Mouse (Mus musculus): ENCODE measurements at regions not wholly inside any gene's neighbourhood (a gene's known extent, or its start where the extent isn't known, plus 50 kb on each side); places are given as distances from the start of the nearest gene placed in this dataset.
A peak's percentile ranks its signal among the peaks of the same experiment; 100 is the strongest.

DNA sequence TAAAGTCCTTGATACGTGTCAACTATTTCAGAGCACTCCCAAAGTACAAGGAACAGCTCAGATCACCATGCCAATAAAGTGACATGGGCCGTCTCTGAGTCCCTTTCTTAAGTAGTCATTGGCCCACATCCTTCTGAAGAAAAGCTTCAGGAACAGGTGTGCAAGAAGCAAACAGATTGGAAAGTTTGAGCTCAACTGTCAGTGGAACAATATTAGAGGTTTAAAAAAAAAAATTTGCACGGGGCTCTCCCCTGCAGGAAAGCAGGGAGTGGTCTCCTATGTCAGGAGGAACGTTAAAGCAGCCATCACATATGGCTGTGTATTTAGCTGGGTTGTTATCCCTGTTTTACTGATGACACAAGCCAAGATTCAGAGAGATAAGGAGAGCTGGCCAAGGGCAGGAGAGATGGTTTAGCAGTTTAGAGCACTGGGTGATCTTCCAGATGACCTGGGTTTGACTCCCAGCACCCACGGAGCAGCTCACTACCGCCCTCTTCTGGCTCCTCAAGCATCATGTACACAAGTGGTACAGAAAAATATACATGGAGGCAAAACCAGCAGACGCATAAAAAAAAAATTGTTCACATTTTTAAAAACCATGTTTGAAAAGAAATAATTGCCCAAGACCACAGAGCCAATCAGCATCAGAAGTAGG lies 318.3 kb upstream of the Clint1 start:
- H3K4me3 ChIP-seq (ENCODE audit: low read depth, low read length) = no peak overlapping the region
- no peaks in the 10 kb centered on the region for H3K36me3 ChIP-seq (ENCODE audit: control insufficient read depth, insufficient read depth, low read length)
- no peak overlapping the region for H3K9ac ChIP-seq (ENCODE audit: low read length)
- no peaks in the 10 kb centered on the region for H3K9me3 ChIP-seq (ENCODE audit: control insufficient read depth, low read length)
- WGBS = 55% methylated on average over 7 of the region's 7 CpGs
- H3K4me2 ChIP-seq (ENCODE audit: low read depth, severe bottlenecking) = no peak overlapping the region
- no peaks in the 10 kb centered on the region for H3K27me3 ChIP-seq (ENCODE audit: control insufficient read depth, insufficient read depth, low read length)
- ATAC-seq (ENCODE audit: insufficient number of reproducible peaks, low FRiP score, low TSS enrichment, low read depth) = no peak
- H3K4me1 ChIP-seq (ENCODE audit: control insufficient read depth, insufficient read depth, low read length) = peaks cover 4% of the 10 kb centered on the region
- no peak for DNase-seq (ENCODE audit: low spot score)
- H3K27ac ChIP-seq (replicated peaks; ENCODE audit: low read depth, low read length) = no peak overlapping the region

DNA sequence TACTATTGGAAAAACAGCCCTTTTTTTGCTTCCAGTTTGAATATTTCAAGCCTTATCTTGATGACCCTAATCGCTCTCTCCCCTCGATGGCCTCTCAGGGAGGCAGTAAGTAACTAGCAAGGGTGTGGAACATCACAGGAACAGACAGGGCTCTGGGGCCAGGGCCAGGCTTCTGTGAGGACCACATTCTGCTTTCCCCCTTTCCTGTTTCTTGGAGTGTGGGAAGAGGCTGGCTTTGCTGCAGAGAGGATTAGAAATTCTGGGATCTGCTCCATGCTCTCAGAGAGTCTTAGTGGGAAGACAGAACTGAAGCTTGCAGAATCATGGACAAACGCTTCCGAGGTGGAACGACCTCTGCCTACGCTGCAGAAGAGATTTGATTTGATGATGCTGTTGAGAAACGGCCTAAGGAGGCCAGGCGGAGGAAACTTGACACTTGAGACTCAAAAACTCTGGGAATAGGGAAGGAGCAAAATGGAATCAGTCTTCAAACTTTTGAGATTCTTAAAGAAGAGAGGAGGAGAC lies 316.3 kb upstream of the Clint1 start:
- H3K36me3 ChIP-seq (ENCODE audit: control insufficient read depth, insufficient read depth, low read length) = no peaks in the 10 kb centered on the region
- no peaks in the 10 kb centered on the region for H3K9me3 ChIP-seq (ENCODE audit: control insufficient read depth, low read length)
- H3K4me1 ChIP-seq (ENCODE audit: control insufficient read depth, insufficient read depth, low read length) = peaks cover 4% of the 10 kb centered on the region
- 36% methylated on average over 8 of the region's 8 CpGs for WGBS
- H3K4me2 ChIP-seq (ENCODE audit: low read depth, severe bottlenecking) = no peak overlapping the region
- no peaks in the 10 kb centered on the region for H3K27me3 ChIP-seq (ENCODE audit: control insufficient read depth, insufficient read depth, low read length)
- ATAC-seq (ENCODE audit: insufficient number of reproducible peaks, low FRiP score, low TSS enrichment, low read depth) (no peak), DNase-seq (ENCODE audit: low spot score) (no peak)
- H3K4me3 ChIP-seq (ENCODE audit: low read depth, low read length) = no peak overlapping the region
- H3K27ac ChIP-seq (replicated peaks; ENCODE audit: low read depth, low read length) = no peak overlapping the region
- H3K9ac ChIP-seq (ENCODE audit: low read length) = no peak overlapping the region

DNA sequence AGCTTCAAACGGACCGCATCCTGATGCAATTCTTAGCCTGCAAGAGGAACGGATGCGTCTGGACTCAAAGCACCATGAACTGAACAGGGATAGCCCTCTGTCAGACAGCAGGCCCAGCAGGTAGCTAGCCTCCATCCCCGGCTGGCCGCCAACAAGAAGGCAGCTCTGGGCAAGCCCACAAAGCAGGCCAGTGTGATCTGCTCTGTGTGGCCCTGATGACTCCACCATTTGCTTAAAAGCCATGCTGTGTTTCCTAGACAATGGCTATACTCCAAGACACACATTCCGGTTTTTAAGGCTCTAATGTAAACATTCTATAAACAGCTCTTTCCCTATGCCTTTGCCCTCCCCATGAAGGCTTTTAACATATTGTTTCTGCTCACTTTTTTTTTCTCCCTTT lies 313.8 kb upstream of the Clint1 start:
- no peaks in the 10 kb centered on the region for H3K9me3 ChIP-seq (ENCODE audit: control insufficient read depth, low read length)
- DNase-seq (ENCODE audit: low spot score) (no peak), ATAC-seq (ENCODE audit: insufficient number of reproducible peaks, low FRiP score, low TSS enrichment, low read depth) (no peak)
- no peaks in the 10 kb centered on the region for H3K27me3 ChIP-seq (ENCODE audit: control insufficient read depth, insufficient read depth, low read length)
- H3K4me2 ChIP-seq (ENCODE audit: low read depth, severe bottlenecking) = no peak overlapping the region
- 75% methylated on average over 7 of the region's 7 CpGs for WGBS
- H3K4me1 ChIP-seq (ENCODE audit: control insufficient read depth, insufficient read depth, low read length) = peaks cover 4% of the 10 kb centered on the region
- H3K27ac ChIP-seq (replicated peaks; ENCODE audit: low read depth, low read length) = no peak overlapping the region
- H3K4me3 ChIP-seq (ENCODE audit: low read depth, low read length) = no peak overlapping the region
- no peak overlapping the region for H3K9ac ChIP-seq (ENCODE audit: low read length)
- H3K36me3 ChIP-seq (ENCODE audit: control insufficient read depth, insufficient read depth, low read length) = no peaks in the 10 kb centered on the region

DNA sequence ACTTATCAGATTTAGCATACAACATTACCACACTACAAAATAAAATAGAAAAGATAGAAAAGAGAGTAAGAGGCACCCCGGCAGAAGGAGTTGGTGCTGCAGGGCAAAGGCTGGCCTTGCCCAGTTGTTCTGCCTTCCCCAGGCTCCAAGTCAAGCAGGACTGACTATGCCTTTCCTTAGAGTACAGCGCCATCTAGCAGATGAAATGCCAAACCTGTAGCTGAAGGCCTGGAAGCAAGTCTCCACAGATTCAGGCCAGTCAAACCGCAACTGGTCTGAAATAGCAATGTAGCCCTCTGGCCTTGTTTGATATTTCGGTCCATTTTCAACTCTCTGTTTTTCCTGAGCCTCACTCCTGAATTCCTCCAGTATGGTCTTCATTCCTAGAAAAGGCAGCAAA lies 312.4 kb upstream of the Clint1 start:
- ATAC-seq (ENCODE audit: insufficient number of reproducible peaks, low FRiP score, low TSS enrichment, low read depth) = no peak
- Histone ChIP-seq H3K27ac (replicated peaks; ENCODE audit: low read depth, low read length) (no peak overlapping the region), H3K4me3 (ENCODE audit: low read depth, low read length) (no peak overlapping the region), H3K4me1 (ENCODE audit: control insufficient read depth, insufficient read depth, low read length) (peaks cover 4% of the 10 kb centered on the region), H3K36me3 (ENCODE audit: control insufficient read depth, insufficient read depth, low read length) (no peaks in the 10 kb centered on the region), H3K9me3 (ENCODE audit: control insufficient read depth, low read length) (no peaks in the 10 kb centered on the region), H3K9ac (ENCODE audit: low read length) (no peak overlapping the region), H3K4me2 (ENCODE audit: low read depth, severe bottlenecking) (no peak overlapping the region), H3K27me3 (ENCODE audit: control insufficient read depth, insufficient read depth, low read length) (no peaks in the 10 kb centered on the region)
- 46% methylated on average over 4 of the region's 4 CpGs for WGBS
- peak; percentile 86 for DNase-seq (ENCODE audit: low spot score)

DNA sequence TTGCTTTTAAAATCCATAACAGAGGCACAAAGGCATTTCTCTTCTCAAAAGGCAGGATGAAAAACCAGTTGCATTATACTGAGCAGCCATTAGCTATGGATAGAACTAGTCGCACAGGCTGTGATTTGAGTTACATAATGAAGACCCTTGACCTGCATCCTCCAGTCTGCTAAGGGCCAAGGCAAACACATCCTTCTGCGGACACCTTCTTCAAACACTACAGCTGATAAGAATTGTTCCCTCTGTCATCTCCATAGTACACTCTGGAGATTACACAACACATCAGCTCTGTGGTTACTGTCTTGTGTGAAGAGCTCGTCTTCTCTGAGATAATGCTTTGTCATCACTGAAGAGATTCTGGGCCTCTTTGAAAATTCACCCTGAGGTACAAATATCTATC lies 307.3 kb upstream of the Clint1 start:
- Histone ChIP-seq H3K27me3 (ENCODE audit: control insufficient read depth, insufficient read depth, low read length) (no peaks in the 10 kb centered on the region), H3K4me2 (ENCODE audit: low read depth, severe bottlenecking) (no peak overlapping the region)
- 90% methylated on average over 3 of the region's 3 CpGs for WGBS

DNA sequence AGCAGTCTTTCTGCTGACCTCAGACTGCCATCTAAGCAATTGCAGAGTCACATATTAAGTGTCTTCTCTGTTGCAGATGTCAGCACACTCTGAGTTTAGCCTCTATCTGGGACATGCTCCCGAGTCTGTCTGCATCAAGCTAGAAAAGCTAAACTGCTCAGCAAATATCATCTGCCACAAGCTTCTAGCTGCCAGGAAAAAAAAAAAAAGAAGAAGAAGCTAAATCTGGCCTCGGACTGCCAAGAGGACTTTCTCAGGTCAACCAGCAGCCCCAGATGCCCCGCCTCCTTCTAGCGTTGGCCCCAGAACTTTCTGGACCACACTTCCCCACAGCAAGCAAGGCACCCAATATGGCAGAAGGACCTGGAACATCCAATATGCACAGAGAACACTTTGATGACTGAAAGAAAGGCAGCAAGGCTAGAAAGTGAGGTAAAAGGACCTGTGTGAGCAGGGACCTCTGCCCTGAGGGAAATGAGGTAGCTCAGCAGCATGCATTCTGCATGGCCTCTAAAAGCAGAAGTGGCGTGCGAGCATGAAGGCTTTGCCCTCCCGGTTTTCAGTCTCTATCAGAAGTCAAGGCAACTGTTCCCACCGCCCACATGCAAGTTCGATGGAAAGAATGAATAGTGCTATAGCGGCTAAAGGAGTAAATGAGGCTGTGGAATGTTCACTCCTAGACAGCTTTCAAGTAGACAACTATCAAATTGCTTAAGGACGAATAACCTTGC lies 305.8 kb upstream of the Clint1 start:
- Histone ChIP-seq H3K4me2 (ENCODE audit: low read depth, severe bottlenecking) (no peak overlapping the region), H3K36me3 (ENCODE audit: control insufficient read depth, insufficient read depth, low read length) (no peaks in the 10 kb centered on the region), H3K9me3 (ENCODE audit: control insufficient read depth, low read length) (no peaks in the 10 kb centered on the region), H3K27ac (replicated peaks; ENCODE audit: low read depth, low read length) (no peak overlapping the region), H3K27me3 (ENCODE audit: control insufficient read depth, insufficient read depth, low read length) (no peaks in the 10 kb centered on the region), H3K9ac (ENCODE audit: low read length) (no peak overlapping the region), H3K4me3 (ENCODE audit: low read depth, low read length) (no peak overlapping the region), H3K4me1 (ENCODE audit: control insufficient read depth, insufficient read depth, low read length) (peaks cover 12% of the 10 kb centered on the region; the same call in 1 of the 2 replicates)
- DNase-seq (ENCODE audit: low spot score) = no peak
- ATAC-seq (ENCODE audit: insufficient number of reproducible peaks, low FRiP score, low TSS enrichment, low read depth) = no peak
- WGBS = 79% methylated on average over 11 of the region's 11 CpGs

More for the DNA sequence above, 307.3 kb upstream of the Clint1 start:
- no peak for ATAC-seq (ENCODE audit: insufficient number of reproducible peaks, low FRiP score, low TSS enrichment, low read depth)
- Histone ChIP-seq H3K27ac (replicated peaks; ENCODE audit: low read depth, low read length) (no peak overlapping the region), H3K9ac (ENCODE audit: low read length) (no peak overlapping the region), H3K4me1 (ENCODE audit: control insufficient read depth, insufficient read depth, low read length) (peaks cover 8% of the 10 kb centered on the region; the same call in 1 of the 2 replicates), H3K4me3 (ENCODE audit: low read depth, low read length) (no peak overlapping the region), H3K36me3 (ENCODE audit: control insufficient read depth, insufficient read depth, low read length) (no peaks in the 10 kb centered on the region), H3K9me3 (ENCODE audit: control insufficient read depth, low read length) (no peaks in the 10 kb centered on the region)
- DNase-seq (ENCODE audit: low spot score) = no peak

DNA sequence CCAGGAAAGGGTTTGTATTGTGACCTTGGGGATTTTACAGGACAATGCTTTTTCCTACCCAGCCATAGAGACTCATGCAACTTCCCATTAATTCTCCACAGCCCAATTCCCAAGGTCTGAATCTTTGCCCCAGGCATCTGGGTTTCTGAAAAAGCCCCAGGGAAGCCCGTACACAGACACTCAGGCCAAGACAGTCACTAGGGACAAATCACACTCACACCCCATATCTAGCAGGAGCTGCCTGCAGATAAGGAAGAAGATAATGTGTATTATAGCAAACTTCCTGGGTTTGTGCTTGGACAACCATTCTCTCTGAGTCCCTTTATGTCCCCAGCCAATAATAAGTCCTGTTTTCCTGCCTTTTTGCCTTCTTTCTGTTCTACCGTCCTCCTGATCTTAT lies 305.0 kb upstream of the Clint1 start:
- Histone ChIP-seq H3K9ac (ENCODE audit: low read length) (no peak overlapping the region), H3K9me3 (ENCODE audit: control insufficient read depth, low read length) (no peaks in the 10 kb centered on the region), H3K27me3 (ENCODE audit: control insufficient read depth, insufficient read depth, low read length) (no peaks in the 10 kb centered on the region), H3K36me3 (ENCODE audit: control insufficient read depth, insufficient read depth, low read length) (no peaks in the 10 kb centered on the region), H3K4me1 (ENCODE audit: control insufficient read depth, insufficient read depth, low read length) (peaks cover 14% of the 10 kb centered on the region; the same call in 1 of the 2 replicates), H3K27ac (replicated peaks; ENCODE audit: low read depth, low read length) (no peak overlapping the region), H3K4me3 (ENCODE audit: low read depth, low read length) (no peak overlapping the region), H3K4me2 (ENCODE audit: low read depth, severe bottlenecking) (no peak overlapping the region)
- WGBS = 68% methylated on average over 2 of the region's 2 CpGs
- ATAC-seq (ENCODE audit: insufficient number of reproducible peaks, low FRiP score, low TSS enrichment, low read depth) (no peak), DNase-seq (ENCODE audit: low spot score) (no peak)

DNA sequence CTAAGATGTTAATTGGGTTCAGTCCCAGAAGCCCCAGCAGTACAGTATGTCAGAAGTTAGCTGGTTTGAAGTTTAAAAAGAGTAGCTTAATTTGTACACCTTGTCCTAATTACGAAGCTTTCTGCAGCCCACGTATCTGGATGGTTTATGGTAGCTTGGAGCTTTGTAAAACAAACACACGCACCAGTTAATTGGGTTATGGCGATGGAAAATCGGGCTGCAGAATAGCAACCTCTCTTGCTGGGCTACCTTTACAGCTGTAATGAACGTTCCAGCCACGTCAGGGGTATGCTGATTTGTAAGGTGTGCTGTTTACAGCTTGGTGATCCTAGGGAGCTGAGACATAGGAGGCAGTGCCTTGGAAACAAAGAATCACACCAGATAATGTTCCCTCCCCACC lies 301.5 kb upstream of the Clint1 start:
- H3K9ac ChIP-seq (ENCODE audit: low read length) = no peak overlapping the region
- 7% methylated on average over 7 of the region's 7 CpGs for WGBS
- ATAC-seq (ENCODE audit: insufficient number of reproducible peaks, low FRiP score, low TSS enrichment, low read depth) = peak; percentile 91
- peaks cover 14% of the 10 kb centered on the region; the same call in 1 of the 2 replicates for H3K4me1 ChIP-seq (ENCODE audit: control insufficient read depth, insufficient read depth, low read length)
- peak; percentile 83 for DNase-seq (ENCODE audit: low spot score)
- H3K36me3 ChIP-seq (ENCODE audit: control insufficient read depth, insufficient read depth, low read length) = no peaks in the 10 kb centered on the region
- H3K9me3 ChIP-seq (ENCODE audit: control insufficient read depth, low read length) = no peaks in the 10 kb centered on the region
- H3K27me3 ChIP-seq (ENCODE audit: control insufficient read depth, insufficient read depth, low read length) = no peaks in the 10 kb centered on the region
- H3K4me3 ChIP-seq (ENCODE audit: low read depth, low read length) = no peak overlapping the region
- peak overlapping the region; percentile 26; the same call in 1 of the 2 replicates for H3K4me2 ChIP-seq (ENCODE audit: low read depth, severe bottlenecking)
- peak overlapping the region; percentile 53 for H3K27ac ChIP-seq (replicated peaks; ENCODE audit: low read depth, low read length)
